Mouse (Mus musculus) liver, embryonic 14.5 days (tissue): ENCODE results near the gene Sgms1.

Source experiments
- CTCF ChIP-seq: IDR thresholded peaks from 2 replicates; pipeline ENCODE4 v1.5.1; 2016; ENCODE audit warnings: antibody characterized with exemption, low read depth, control low read depth
- EP300 ChIP-seq: IDR thresholded peaks from 2 replicates; pipeline ENCODE4 v1.6.1; 2016; ENCODE audit warnings: antibody characterized with exemption, low read depth

GRCm38 (mm10) chr19:32419069-32419468 is 29.6 kb upstream of the Sgms1 start:
- TF ChIP-seq CTCF (no peak), EP300 (no peak)
